Mouse (Mus musculus) embryonic facial prominence, embryonic 13.5 days (tissue): ENCODE data around the gene 5530401A14Rik. TPM values are rescaled to one million over a fixed set of nuclear protein-coding genes. Genes with fewer than 3 reads are reported as not detected.

Experiments used
- ATAC-seq: fragments of 200-750 bp; cut with Nextera tagmentation; 2 replicates; pipeline ENCODE4 v1.8.0; 2017; ENCODE audit warnings: low read depth; ENCODE audit not compliant: insufficient number of reproducible peaks, insufficient read depth, low FRiP score, low TSS enrichment
- H3K27ac ChIP-seq: fragments of 300-500 bp; sonication (generic); 2 replicates; pipeline ENCODE4 v1.5.1; 2015; ENCODE audit warnings: moderate library complexity, mild to moderate bottlenecking, inconsistent platforms
- H3K27me3 ChIP-seq: fragments of 300-500 bp; sonication (generic); 2 replicates; pipeline ENCODE4 v1.6.1; 2015; ENCODE audit warnings: mild to moderate bottlenecking, inconsistent platforms
- H3K36me3 ChIP-seq: fragments of 300-500 bp; sonication (generic); 2 replicates; pipeline ENCODE4 v1.6.1; 2015; ENCODE audit warnings: mild to moderate bottlenecking, inconsistent platforms
- H3K4me1 ChIP-seq: fragments of 300-500 bp; sonication (generic); 2 replicates; pipeline ENCODE4 v1.6.1; 2015; ENCODE audit warnings: inconsistent platforms
- H3K4me2 ChIP-seq: fragments of 300-500 bp; sonication (generic); 2 replicates; pipeline ENCODE4 v1.6.1; 2015; ENCODE audit warnings: moderate library complexity, mild to moderate bottlenecking, inconsistent platforms
- H3K4me3 ChIP-seq: fragments of 300-500 bp; sonication (generic); 2 replicates; pipeline ENCODE4 v1.5.1; 2015; ENCODE audit warnings: mild to moderate bottlenecking, inconsistent platforms
- H3K9ac ChIP-seq: fragments of 300-500 bp; sonication (generic); 2 replicates; pipeline ENCODE4 v1.6.1; 2015; ENCODE audit warnings: mild to moderate bottlenecking, inconsistent platforms
- H3K9me3 ChIP-seq: fragments of 300-500 bp; sonication (generic); 2 replicates; pipeline ENCODE4 v1.6.1; 2016; ENCODE audit warnings: inconsistent platforms
- WGBS: fragments of 180-500 bp; shearing (Covaris S2); methylation state at CpG from one replicate; pipeline ENCODE4 v1.1.7; 2015; ENCODE audit warnings: mixed read lengths; 5-methylcytosine and 5-hydroxymethylcytosine counted together
- polyA plus RNA-seq: library from polyadenylated mRNA; unstranded; fragments of >200 nt; fragmentation: Nextera tagmentation; extraction: Ambion mirVana; gene quantifications from 2 replicates; pipeline ENCODE4 v1.2.1, GENCODE M21; 2015

Gene 5530401A14Rik
- 0.07 TPM in 1 of 2 replicates, not detected in the other for polyA plus RNA-seq

- H3K4me3 ChIP-seq = no peak within 1 kb of the TSS
- no peak within 1 kb of the TSS for H3K9ac ChIP-seq
- H3K27ac ChIP-seq = no peak within 1 kb of the TSS
- no peak for ATAC-seq
- WGBS = 25% methylated on average over 4 of the region's 4 CpGs
- peaks cover 15% of the 10 kb centered on the region for H3K4me1 ChIP-seq
- H3K27me3 ChIP-seq = no peaks in the 10 kb centered on the region
- H3K9me3 ChIP-seq = no peaks in the 10 kb centered on the region
- H3K36me3 ChIP-seq = no peaks in the 10 kb centered on the region
- H3K4me2 ChIP-seq = no peak within 1 kb of the TSS
Measured at GRCm38 (mm10) chr11:81860250-81860972, at the start of gene 5530401A14Rik. 5530401A14Rik (plus strand) TSS chr11:81860673.

DNA sequence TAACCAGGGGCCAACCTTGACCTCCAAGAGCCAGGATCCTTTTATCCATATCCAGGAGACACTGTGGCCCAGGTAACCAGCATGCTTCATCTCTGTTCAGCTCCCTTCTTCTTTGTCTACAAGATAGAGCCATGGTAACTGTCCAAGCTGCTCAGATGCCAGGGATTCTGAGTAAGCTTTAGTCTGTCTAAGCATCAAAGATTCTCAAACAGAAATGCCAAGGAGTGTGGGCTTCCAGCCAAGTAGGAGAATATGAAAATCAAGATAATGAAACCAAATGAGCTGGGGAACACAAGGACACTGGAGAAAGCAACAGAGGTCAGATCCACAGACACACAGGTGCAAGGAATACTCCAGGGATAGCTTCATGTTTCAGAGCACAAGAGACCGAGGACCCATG lies 45.7 kb upstream of the 5530401A14Rik start:
- H3K4me2 ChIP-seq = no peak overlapping the region
- no peaks in the 10 kb centered on the region for H3K4me1 ChIP-seq
- H3K36me3 ChIP-seq = no peaks in the 10 kb centered on the region
- no peak overlapping the region for H3K4me3 ChIP-seq
- H3K27ac ChIP-seq = no peak overlapping the region
- H3K27me3 ChIP-seq = 0 out of 2 replicates have a peak, but pooled peaks cover 4% of the 10 kb centered on the region
- H3K9ac ChIP-seq = no peak overlapping the region
- no peaks in the 10 kb centered on the region for H3K9me3 ChIP-seq
- no peak for ATAC-seq
- 88% methylated on average over 1 of the region's 1 CpGs for WGBS

DNA sequence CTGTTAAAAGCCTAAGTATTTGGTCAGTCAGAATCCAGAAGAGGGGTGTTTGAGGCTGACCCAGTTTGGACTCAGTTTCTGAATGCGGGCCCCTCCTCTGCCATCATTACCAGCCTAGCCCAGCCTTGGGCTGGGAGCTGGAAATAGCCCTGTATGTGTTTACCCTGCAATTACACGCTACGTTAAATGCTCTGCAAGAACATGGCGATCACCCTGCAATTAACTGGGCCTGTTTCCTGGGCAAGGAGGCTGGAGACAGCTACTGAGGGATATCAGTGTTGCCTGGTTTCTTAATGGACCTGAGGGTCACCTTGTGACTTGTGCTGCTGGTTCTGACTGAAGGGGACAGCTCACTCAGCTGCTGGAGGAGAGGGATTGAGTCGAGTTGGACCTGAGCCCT lies 43.9 kb upstream of the 5530401A14Rik start:
- H3K9ac ChIP-seq = no peak overlapping the region
- no peak overlapping the region for H3K4me2 ChIP-seq
- no peak for ATAC-seq
- H3K9me3 ChIP-seq = no peaks in the 10 kb centered on the region
- H3K4me1 ChIP-seq = no peaks in the 10 kb centered on the region
- whole genome bisulfite sequencing = 15% methylated on average over 5 of the region's 5 CpGs
- no peak overlapping the region for H3K27ac ChIP-seq
- 0 out of 2 replicates have a peak, but pooled peaks cover 4% of the 10 kb centered on the region for H3K27me3 ChIP-seq
- H3K36me3 ChIP-seq = no peaks in the 10 kb centered on the region
- no peak overlapping the region for H3K4me3 ChIP-seq

DNA sequence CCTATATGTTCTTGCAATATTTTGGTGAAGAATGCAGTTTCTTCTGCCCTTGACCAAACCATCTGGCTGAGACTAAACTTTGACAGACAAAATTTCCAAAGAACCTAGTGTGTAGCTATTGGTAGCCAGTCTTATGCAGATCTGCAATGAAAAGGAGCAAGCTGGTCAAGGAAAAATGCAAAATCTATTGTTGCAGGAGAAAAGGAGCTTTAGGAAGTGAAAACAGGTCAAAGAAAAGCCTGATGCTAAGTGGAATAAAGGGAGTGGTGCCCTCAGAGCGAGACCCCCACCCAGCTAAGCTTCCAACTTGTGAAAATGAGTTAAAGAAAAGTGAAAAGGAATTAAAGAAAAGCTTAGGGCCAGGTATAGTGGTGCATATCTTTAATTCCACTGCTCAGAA lies 28.1 kb upstream of the 5530401A14Rik start:
- Histone ChIP-seq H3K4me3 (no peak overlapping the region), H3K9me3 (no peaks in the 10 kb centered on the region), H3K27me3 (no peaks in the 10 kb centered on the region), H3K36me3 (no peaks in the 10 kb centered on the region), H3K4me2 (no peak overlapping the region), H3K27ac (no peak overlapping the region), H3K9ac (no peak overlapping the region), H3K4me1 (no peaks in the 10 kb centered on the region)
- no peak for ATAC-seq
- 58% methylated on average over 1 of the region's 1 CpGs for WGBS

GRCm38 (mm10) chr11:81838426-81838825 lies 22.0 kb upstream of the 5530401A14Rik start:
- Histone ChIP-seq H3K4me3 (no peak overlapping the region), H3K27ac (no peak overlapping the region), H3K36me3 (no peaks in the 10 kb centered on the region), H3K9ac (no peak overlapping the region), H3K9me3 (no peaks in the 10 kb centered on the region), H3K4me1 (no peaks in the 10 kb centered on the region), H3K27me3 (no peaks in the 10 kb centered on the region), H3K4me2 (no peak overlapping the region)
- 38% methylated on average over 4 of the region's 4 CpGs for WGBS
- ATAC-seq = no peak

DNA sequence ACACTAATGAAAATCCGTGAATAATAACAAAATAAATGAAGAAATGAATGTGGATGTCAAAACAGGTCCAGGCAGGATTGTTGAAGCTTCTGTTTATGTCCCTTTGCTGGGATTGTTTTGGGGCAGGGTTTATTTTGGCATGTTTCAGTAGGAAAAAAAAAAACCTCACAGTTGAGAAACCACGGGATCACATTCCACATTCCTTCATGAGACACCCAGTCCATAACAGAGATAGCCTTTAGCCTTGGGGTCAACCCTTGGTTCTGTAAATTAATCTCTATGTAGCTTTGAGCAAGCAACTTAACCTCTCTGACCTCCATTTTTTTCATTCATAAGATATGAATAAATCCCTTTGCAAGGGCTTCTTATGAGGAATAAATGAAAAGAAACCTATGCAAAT lies 19.5 kb upstream of the 5530401A14Rik start:
- H3K4me3 ChIP-seq = no peak overlapping the region
- 46% methylated on average over 2 of the region's 2 CpGs for WGBS
- no peak overlapping the region for H3K4me2 ChIP-seq
- no peak overlapping the region for H3K27ac ChIP-seq
- no peak overlapping the region for H3K9ac ChIP-seq
- H3K9me3 ChIP-seq = no peaks in the 10 kb centered on the region
- no peaks in the 10 kb centered on the region for H3K4me1 ChIP-seq
- ATAC-seq = no peak
- no peaks in the 10 kb centered on the region for H3K27me3 ChIP-seq
- no peaks in the 10 kb centered on the region for H3K36me3 ChIP-seq

DNA sequence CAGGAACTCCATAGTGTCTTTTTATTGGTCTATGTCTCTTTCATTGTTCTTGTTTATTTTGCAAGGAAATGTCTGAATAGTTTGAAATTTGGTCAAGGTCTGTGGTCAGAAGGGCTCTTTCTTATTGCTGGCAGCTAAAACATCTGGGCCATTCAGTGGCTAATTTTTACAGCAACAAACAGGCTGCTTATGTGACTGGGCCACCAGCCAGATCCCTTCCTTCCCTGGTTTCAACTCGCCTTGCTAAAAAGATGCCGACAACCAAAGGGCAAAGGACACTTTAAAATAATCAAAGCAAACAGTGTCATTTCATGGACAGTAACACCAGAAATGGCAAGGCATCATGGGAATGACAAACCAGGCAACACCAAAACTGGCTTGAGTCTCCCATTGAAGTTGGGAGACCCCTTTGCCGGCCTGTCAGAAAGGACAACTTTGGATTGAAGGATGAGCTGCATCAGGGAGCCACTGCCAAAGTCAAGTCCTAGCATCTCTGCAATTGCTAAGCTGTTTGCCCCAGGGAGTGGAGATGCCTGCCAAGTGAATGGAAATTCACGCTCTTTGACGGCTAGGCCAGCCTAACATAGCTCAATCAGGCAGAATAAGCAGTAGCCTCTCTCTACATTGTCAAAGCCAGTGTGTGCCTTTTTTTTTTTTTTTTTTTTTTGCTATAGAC lies 15.3 kb upstream of the 5530401A14Rik start:
- Histone ChIP-seq H3K4me2 (no peak overlapping the region), H3K4me1 (no peaks in the 10 kb centered on the region), H3K9me3 (no peaks in the 10 kb centered on the region), H3K27ac (no peak overlapping the region), H3K36me3 (no peaks in the 10 kb centered on the region), H3K4me3 (no peak overlapping the region), H3K9ac (no peak overlapping the region), H3K27me3 (no peaks in the 10 kb centered on the region)
- 62% methylated on average over 5 of the region's 5 CpGs for WGBS
- no peak for ATAC-seq

DNA sequence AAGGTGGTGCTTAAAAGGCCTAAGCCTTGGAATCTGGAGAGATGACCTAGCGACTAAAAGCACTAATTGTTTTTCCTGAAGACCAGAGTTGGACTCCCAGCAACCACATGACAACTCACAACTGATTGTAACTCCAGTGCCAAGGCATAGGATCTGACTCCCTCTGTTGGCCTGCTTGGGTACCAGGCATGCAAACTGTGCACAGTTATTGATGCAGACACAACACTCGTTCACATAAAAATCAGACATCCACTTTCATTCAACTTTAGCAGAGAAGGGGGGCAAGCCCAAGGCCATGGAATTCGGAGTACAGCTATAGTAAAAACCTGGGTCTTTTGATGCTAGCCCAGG lies 14.8 kb upstream of the 5530401A14Rik start:
- Histone ChIP-seq H3K4me1 (no peaks in the 10 kb centered on the region), H3K4me2 (no peak overlapping the region), H3K27me3 (no peaks in the 10 kb centered on the region), H3K9me3 (no peaks in the 10 kb centered on the region), H3K9ac (no peak overlapping the region), H3K36me3 (no peaks in the 10 kb centered on the region), H3K27ac (no peak overlapping the region), H3K4me3 (no peak overlapping the region)
- ATAC-seq = no peak
- WGBS = 71% methylated on average over 3 of the region's 3 CpGs

DNA sequence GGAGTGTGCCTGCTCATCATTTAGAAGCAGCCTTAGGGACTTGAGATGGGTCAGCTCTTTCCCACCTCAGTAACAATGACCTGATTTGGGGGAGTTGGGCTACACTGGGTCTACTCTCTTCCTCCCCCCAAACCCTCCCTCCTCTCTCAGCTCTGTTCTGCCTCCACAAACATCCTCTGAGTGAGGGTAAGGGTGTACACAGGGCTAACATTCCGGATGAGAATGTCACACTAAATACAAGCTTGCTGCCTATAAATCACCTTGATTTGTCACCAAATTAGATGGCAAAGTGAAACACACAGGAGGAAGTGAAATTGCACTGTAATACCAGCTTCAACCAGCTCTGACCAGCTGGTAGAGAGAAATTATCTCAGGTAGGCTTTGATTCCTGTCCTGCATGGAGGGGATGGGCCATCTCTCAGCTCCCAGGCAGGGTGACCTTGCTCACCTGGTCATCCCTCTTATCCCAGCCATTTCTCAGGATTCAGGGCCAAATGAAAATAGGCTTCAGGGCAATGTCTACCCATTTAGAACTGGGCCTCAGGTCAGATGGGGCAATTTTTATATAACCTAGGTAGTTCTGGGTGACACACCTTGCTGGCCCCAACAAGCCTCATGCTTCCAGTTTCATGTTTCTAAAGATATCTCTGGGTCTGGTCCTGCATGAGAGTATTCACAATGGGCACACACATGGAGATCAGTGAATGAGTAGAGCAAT lies 12.5 kb upstream of the 5530401A14Rik start:
- Histone ChIP-seq H3K27me3 (no peaks in the 10 kb centered on the region), H3K4me1 (no peaks in the 10 kb centered on the region), H3K4me2 (no peak overlapping the region), H3K9me3 (no peaks in the 10 kb centered on the region), H3K27ac (no peak overlapping the region), H3K4me3 (no peak overlapping the region), H3K36me3 (no peaks in the 10 kb centered on the region), H3K9ac (no peak overlapping the region)
- WGBS = 55% methylated on average over 1 of the region's 1 CpGs
- ATAC-seq = no peak

DNA sequence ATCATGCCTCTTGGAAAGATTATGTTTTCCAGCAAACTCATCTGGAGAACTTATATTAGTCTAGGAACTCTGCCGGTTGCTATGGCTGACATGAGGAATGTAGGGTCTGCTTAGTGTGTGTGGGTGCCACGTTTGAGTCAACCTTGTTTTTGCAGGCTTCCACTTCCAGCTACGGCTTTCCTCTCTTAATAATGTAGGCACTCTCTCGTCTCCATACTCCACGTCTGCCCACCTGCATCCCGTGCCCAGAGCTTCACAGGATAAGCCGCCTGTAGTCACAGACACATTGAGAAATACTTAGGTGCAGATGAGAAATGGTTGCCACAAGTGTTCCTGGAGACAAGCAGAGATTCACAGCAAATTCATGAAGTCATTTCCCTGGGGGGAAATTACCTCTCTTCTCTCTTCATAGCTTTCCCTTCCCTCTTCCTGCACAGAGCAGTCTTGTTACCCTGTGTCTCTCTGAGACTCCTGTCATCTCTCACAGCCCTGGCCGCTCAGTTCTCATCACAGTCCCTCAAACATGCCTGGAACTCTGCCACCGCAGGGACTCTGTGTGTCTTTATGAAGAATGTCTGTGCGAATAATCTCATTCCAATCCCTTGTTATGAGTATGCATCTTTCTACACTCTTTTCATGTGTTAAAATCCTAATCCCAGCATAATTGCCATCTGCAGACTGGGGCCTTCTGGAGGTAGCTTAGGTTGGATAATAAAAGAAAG lies 5.3 kb downstream of the 5530401A14Rik start:
- Histone ChIP-seq H3K27ac (peak overlapping the region; percentile 39; the same call in 1 of the 2 replicates), H3K36me3 (no peaks in the 10 kb centered on the region), H3K4me1 (peaks cover 8% of the 10 kb centered on the region), H3K9ac (no peak overlapping the region), H3K9me3 (no peaks in the 10 kb centered on the region), H3K27me3 (no peaks in the 10 kb centered on the region), H3K4me2 (no peak overlapping the region), H3K4me3 (no peak overlapping the region)
- WGBS = 62% methylated on average over 10 of the region's 10 CpGs
- ATAC-seq = no peak

DNA sequence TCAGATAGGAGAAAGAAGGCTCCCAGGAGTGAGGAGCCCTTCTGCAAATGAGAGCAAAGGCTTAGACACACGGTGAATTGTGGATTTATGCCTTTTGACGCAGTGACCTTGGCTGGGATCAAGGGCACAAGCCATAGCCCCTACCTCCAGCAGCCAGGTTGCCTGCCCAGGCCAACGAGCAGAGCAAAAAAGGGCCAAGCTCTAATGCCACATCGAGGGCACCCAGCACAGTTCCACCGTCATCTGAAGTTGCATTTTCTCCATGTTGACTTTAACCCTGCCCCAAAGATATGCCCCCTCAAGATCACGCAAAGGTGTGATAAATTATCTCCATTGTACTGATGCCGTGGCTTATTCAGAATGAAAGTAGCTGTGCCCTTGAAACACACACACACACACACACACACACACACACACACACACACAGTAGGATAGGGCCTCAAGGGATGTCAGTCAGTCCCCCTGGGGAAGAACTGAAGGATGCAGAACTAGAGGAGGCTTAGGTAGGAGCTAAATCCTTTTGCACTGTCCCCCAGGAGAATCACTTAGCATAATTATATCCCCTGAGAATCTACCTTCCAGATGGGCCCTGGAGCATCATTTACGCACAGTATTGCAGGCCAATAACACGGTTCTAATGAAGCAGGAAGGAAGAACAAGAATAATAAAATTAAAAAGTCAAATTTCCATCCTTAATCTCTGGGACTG lies 11.2 kb downstream of the 5530401A14Rik start:
- no peak overlapping the region for H3K9ac ChIP-seq
- no peak overlapping the region for H3K27ac ChIP-seq
- ATAC-seq = no peak
- H3K9me3 ChIP-seq = no peaks in the 10 kb centered on the region
- H3K36me3 ChIP-seq = no peaks in the 10 kb centered on the region
- H3K4me2 ChIP-seq = no peak overlapping the region
- no peaks in the 10 kb centered on the region for H3K27me3 ChIP-seq
- no peaks in the 10 kb centered on the region for H3K4me1 ChIP-seq
- 60% methylated on average over 9 of the region's 9 CpGs for WGBS
- H3K4me3 ChIP-seq = no peak overlapping the region
